Mouse (Mus musculus) left cerebral cortex, adult 2 months (tissue): ENCODE measurements around the gene Ddx19b. TPM values are rescaled to one million over a fixed set of nuclear protein-coding genes. Genes with fewer than 3 reads are reported as not detected.
A peak's percentile ranks its signal among the peaks of the same experiment; 100 is the strongest.

Experiments
- DNase-seq, 2 experiments: peaks; one replicate each; pipeline ENCODE4 v3.0.0; 2021 to 2022; ENCODE audit warnings: low spot score in 2 of 2, mixed read lengths in 1 of 2; ENCODE audit errors: extremely low spot score in 1 of 2
- H3K27ac ChIP-seq: fragments of 200-600 bp; 2 replicates; pipeline ENCODE4 v1.8.1; 2022
- H3K4me3 ChIP-seq: fragments of 200-600 bp; 2 replicates; pipeline ENCODE4 v1.8.1; 2022
- CTCF ChIP-seq: fragments of 200-600 bp; IDR thresholded peaks from 2 replicates; pipeline ENCODE4 v1.8.1; 2022; ENCODE audit warnings: antibody characterized with exemption, mild to moderate bottlenecking, moderate library complexity
- intact Hi-C: fragments of 180-260 bp; cut with DNase I; formaldehyde crosslinking; loops from one replicate; pipeline ENCODE4 v1.15.1; 2025
- total RNA-seq, 2 experiments: library from RNA; stranded (reverse); gene quantifications; 2 replicates each; pipeline ENCODE4 v1.2.3; 2021

Gene Ddx19b
- total RNA-seq, 2 experiments from 2014 or later = 21.3 to 22.5 TPM

- TF ChIP-seq CTCF = peak; percentile 92
- Histone ChIP-seq H3K4me3 (peak within 1 kb of the TSS; percentile 78), H3K27ac (peak within 1 kb of the TSS; percentile 51)
- DNase-seq = peak; percentile 91 to 92
- intact Hi-C loops = loop anchor here (1.0 kb wide), 1 partner anchor 34 kb away; no protein-coding TSS in a partner anchor
Measured at GRCm38 (mm10) chr8:111056158-111056663, 24.7 kb upstream of the Ddx19b start, which contains the start of gene Exosc6. Gene Exosc6 (plus strand): TSS chr8:111056339.

DNA sequence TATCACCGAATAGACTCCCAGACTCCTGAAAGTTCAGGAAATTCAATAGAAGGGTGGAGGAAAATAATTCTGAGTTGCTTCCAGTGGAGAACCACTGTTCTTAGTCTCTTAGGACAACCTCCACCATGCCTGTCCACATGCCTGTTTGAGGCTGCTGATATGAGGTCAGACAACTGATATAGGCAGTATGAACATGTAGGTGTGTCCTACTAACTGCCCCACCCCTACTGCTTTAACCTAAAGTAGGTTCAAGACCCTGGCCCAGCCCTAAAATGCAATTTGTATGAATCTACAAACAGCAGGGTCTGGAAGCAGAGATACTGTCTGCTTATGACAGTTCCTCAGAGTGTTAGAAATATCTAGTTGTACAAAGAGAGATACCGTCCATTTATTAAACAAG, 24.1 kb upstream of the Ddx19b start:
- no peak overlapping the region for H3K27ac ChIP-seq
- intact Hi-C loops = loop anchor here (1.0 kb wide), 1 partner anchor 35 kb away; no protein-coding TSS in a partner anchor
- DNase-seq = no peak
- no peak overlapping the region for H3K4me3 ChIP-seq
- TF ChIP-seq CTCF = no peak

- no peak for TF ChIP-seq CTCF
- H3K27ac ChIP-seq = no peak overlapping the region
- no peak for DNase-seq
- intact Hi-C loops = no loop called here
- no peak overlapping the region for H3K4me3 ChIP-seq
Measured at GRCm38 (mm10) chr8:111055031-111055634, 23.6 kb upstream of the Ddx19b start.

- no peak overlapping the region for H3K27ac ChIP-seq
- H3K4me3 ChIP-seq = no peak overlapping the region
- DNase-seq = no peak
- intact Hi-C loops = no loop called here
- TF ChIP-seq CTCF = no peak
Measured at GRCm38 (mm10) chr8:111053827-111054518, 22.4 kb upstream of the Ddx19b start.

DNA sequence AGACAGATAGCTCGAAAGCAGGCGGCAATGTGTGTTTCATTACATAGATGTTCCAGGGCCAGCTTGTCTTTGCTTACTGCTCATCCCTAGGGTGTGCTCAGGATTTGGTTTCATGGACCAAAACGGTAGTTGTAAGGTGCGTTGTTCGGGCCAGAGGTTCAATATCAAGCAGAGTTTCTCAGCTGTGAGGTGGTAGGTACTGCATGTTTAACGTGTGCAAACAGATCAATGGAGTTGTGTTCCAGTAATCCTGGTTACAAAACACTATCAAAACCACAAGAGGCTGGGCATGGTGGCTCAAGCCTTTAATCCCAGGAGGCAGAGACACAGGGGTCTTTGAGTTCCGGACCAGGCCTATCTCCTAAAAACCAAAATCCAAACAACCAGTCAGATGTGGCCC, 17.6 kb upstream of the Ddx19b start:
- no peak for TF ChIP-seq CTCF
- H3K4me3 ChIP-seq = no peak overlapping the region
- DNase-seq = no peak
- intact Hi-C loops = no loop called here
- no peak overlapping the region for H3K27ac ChIP-seq

- Histone ChIP-seq H3K4me3 (no peak overlapping the region), H3K27ac (no peak overlapping the region)
- no peak; the same call in 1 of the 2 replicates for TF ChIP-seq CTCF
- intact Hi-C loops = no loop called here
- no peak for DNase-seq
Measured at GRCm38 (mm10) chr8:111048694-111049093, 17.1 kb upstream of the Ddx19b start.

DNA sequence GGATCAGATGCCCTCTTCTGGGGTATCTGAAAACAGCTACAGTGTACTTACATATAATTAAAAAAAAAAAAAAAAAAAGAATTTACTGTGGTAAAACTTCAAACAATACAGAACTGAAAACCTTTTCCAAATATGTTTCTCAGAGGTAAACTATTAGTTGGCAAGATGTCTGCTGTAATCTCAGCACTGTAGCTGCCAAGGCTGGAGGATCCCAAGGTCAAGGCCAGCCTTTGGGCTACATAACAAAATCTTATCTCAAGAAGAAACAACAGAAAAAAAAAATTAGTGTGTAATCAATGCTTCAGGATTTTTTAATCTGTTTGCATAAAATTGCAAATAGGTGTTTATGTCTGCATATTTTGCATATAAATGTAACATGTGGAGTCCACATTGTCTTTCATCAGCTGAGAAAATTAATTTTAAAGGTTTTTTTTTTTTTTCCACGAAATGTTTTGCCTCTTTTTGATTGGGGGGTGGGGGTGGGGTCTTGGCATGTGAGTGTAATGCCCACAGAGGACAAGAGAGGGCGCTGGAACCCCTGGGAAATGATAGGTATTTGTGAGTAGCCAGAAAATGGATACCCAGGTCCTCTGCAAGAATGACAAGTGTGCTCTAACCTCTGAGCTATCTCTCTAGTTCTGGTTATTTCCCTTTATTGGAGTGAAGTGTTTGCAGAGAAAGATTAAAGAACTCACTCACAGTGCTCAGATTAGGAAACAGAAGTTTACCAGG, 12.6 kb upstream of the Ddx19b start:
- DNase-seq = no peak
- intact Hi-C loops = no loop called here
- TF ChIP-seq CTCF = peak; percentile 32
- Histone ChIP-seq H3K27ac (no peak overlapping the region), H3K4me3 (no peak overlapping the region)

- no peak for DNase-seq
- intact Hi-C loops = no loop called here
- TF ChIP-seq CTCF = no peak
- no peak overlapping the region for H3K27ac ChIP-seq
- H3K4me3 ChIP-seq = no peak overlapping the region
Measured at GRCm38 (mm10) chr8:111042546-111042945, 11.0 kb upstream of the Ddx19b start.

DNA sequence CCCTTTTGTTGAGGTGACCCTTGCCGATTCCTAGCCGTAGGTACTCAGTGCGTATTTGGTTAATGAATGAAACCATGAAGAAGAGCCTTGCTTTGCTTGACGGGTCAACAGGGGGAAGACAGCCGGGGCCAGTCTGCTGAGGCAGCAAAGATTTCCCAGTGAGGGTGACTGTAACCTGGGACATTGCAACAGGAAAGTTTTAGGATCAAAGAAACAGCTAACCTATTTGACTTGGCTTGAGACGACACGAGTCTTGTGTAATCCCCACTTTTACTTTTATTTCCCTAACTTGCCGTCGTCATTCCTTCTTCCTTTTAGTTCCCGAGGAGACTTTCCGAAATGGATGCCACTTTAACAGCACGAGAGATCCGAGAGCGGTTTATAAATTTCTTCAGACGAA, 5.0 kb upstream of the Ddx19b start:
- intact Hi-C loops = no loop called here
- no peak for TF ChIP-seq CTCF
- no peak overlapping the region for H3K4me3 ChIP-seq
- no peak for DNase-seq
- H3K27ac ChIP-seq = no peak overlapping the region

DNA sequence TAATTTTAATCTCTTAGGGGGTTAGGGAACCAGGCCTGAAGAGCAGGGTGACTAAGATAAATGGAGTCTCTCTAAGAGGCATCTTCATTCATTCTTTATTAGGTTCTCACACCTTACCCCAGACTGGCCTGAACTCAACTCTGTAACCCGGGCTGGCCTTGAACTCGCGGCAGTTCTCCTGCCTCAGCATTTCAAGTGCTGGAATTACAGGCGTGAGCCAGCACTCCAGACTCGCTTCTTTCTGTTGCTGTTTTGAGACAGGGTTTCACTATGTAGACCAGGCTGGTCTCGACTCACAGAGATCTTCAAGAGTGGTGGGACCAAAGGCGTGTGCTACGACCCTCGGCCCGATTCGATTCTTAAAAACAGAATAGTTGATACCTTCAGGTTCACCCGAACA, 2.7 kb upstream of the Ddx19b start:
- TF ChIP-seq CTCF = no peak
- DNase-seq = no peak
- peak overlapping the region; percentile 98 for H3K4me3 ChIP-seq
- H3K27ac ChIP-seq = peak overlapping the region; percentile 95
- intact Hi-C loops = no loop called here

DNA sequence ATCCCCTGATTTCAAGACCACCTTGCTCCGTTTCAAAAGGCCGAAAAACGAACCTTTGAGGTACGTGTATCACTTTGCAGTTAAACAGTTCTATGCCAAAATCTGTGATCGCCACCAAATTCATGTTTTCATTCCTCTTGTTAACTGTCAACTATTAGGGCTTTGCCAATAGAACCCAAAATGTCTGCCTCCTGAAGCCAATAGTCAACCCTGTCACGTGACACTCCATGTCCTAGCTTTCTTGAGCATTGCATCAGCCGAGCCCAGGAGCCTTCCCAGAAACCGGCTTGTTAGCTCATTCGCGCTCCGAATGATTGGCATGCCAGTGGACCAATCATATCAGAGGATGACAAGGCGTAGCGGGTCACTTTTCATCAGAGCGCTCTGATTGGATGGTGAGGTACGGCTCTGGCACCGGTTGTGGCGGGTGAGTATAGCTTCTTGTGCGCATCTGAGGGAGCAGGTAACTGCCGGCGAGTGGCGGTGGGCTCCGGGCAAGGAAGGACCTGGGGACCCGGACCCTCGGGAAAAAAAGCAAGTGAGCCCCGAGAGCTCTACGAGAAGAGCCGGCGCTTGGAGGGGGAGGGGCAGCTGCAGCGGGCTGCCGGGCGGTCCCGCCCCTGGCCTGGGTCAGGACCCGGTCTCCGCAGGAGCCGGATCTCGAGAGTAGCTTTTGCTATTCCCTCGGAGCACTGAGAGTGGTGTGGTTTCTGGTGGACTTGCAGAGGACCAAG, 2.1 kb upstream of the Ddx19b start:
- intact Hi-C loops = no loop called here
- TF ChIP-seq CTCF = no peak
- peak; percentile 95 to 99 for DNase-seq
- Histone ChIP-seq H3K4me3 (peak overlapping the region; percentile 98), H3K27ac (peak overlapping the region; percentile 95)
